Mouse (Mus musculus) kidney, postnatal 4 days (tissue): ENCODE measurements around the gene Med26.

Experiments used
- DNase-seq, 2 experiments: peaks; one replicate each; pipeline ENCODE4 v3.0.0; 2021; ENCODE audit warnings: mixed read lengths in 2 of 2

Med26 gene

DNA sequence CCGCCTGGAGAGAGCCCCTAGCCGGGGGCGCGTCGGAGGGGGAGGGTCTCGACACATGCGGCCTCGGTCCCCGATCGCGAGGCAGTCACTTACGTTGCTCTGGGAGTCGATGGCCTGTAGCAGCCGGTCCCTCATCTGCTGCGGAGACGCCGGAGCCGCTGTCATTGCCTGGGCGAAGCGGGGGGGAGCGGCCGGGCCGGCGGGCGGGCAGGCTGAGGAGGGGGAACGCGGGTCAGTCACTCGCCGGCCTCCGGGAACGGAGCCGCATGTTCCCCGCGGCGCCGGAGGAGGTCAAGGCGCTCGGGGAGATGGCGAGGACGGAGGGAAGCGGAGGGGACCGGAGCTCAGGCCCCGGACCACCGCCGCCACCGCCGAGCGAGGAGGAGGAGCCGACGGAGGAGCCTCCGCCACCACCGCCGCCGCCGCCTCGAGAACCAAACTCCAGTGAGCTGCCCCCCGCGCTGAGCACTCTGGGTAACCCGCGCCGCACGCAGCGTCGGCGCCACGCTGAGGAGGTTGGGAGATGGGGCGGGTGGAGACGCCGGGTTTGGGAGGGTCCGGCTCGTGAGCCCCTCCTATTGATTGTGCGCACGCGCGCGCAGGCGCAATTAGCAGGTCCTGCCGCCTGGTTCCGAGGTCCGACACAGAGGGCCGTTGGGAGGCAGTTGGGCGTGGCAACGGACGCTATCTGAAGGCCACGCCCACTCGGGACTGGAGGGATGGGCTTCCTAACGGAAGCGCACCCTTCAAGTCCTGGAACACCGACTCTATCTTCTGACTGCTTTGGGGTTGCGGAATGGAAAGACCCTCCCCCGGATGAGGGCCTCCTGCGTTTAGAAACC is at the start of gene Med26:
Med26 (minus strand) TSS at position 469 of the 842 bp plus-strand sequence.
- DNase-seq: peak; percentile 97 to 99

DNA sequence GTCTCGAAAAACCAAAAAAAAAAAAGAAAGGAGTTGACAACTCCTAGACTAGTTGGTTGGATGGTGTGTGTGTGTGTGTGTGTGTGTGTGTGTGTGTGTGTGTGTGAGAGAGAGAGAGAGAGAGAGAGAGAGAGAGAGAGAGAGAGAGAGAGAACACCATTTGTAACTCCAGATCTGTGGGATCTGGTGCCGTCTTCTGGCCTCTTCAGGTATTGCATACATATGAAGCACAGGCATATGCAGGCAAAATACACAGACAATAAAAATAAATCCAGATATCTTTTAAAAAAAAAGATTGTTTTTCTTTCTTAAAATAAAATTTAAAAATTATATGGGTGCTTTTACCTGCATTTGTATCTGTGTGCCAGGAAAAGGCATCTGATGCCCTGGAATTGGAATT is 42.1 kb upstream of the Med26 start:
- DNase-seq: peak; percentile 60 to 63

DNA sequence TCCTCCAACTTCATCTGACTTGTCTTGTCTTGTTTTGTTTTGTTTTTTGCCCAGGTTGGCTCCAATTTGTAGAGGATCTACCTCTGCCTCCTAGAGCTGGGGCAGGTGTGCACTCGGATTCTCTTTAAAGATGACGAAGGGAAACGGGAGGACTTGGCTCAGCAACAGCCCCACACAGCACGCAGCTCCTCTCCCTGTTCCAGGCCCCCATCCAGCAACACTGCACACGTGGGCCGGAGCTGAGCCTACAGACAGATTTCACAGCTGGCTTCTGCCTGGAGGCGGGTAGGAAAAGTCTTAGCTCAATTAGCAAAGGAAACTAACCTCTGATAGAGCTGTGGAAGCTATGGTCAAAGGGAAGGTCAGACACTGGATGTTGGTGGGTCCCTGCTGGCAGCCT is 41.2 kb upstream of the Med26 start:
- peak in 1 of 2 experiments; percentile 12 for DNase-seq

DNA sequence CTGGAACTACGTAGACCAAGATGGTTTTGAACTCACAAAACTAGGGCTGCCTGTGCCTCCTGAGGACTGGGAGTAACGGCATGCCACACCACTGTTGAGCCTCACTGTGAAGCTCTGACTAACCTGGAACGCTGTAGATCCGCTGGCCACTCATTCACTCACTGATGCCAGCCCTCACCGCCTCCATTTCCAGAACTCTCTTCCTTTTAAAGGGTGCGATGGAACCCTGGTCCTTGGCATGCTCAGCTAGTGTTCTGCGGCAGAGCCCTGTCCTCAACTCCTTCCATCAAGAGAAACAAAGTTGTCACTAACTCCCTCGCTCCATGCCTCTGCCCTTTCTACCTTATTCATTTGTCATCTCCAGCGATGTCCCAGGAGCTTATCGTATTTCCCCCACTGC is 40.8 kb upstream of the Med26 start:
- no peak for DNase-seq

DNA sequence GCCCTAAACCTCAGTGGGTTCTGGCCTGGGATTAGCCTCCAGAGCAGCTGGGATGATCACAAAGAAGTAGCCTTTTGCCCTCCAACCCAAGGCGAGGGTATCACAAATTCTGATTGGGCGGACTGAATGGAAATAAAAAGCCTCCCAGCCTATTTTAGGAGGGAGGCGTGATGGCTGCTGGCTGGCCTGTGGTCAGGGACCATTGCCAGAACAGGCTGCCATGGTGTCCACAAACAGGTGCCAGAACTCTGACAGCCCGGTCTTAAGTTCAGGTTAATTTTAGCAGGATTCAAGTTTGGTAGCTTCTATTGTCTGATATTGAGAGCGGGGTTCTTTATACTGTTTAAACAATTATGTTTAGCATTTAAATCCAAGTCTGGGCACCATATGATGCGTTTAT is 39.7 kb upstream of the Med26 start:
- DNase-seq: no peak

DNA sequence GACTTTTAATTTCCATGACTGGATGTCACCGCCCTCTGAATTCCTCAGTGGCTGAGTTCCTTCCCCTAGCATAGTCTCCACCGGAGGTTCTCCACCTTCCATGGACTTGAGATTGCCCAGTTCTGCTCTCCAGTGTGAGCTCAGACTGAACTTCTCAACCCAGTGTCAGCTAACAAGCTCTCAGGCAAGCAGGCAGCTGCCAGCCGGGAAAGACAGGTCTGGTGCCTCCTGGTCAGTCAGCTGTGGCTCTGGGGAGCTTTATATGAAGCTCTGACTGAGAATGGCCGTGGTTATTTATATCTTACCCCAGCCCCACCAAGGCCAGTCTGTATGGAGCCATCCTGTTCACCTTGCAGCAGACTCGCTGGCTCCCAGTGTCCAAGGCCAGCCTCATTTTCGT is 36.3 kb upstream of the Med26 start:
- no peak for DNase-seq

DNA sequence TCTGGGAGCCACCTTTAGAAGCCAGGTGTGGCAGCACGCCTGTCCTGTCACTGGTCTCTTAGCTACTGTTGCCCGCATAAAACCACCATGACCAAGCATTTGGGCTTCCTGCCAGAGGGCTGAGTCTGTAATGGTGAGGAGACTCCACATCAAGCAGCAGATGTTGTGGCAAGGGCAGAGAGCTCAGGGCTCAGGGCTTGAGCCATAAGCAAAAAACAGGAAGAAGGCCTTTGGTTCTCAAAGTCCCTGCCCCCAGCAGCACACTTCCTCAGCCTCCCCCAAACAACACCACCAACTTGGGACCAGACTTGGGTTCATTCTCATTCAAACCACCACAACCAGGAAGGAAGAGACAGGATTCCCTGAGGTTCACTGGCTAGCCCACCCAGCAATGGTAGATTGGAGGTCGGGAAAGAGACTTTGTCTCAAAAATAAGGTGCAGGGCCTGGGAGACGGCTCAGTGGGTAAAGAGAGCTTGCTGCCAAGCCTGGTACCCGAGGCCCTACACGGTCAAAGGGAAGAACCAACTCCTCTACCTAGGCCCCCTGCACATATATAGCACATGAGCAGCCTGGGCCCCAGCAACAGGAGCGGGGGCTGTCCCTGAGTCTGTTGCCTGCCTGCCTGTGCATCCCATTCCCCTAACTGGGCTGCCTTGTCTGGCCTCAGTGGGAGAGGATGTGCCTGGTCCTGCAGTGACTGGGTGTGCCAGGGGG is 35.1 kb upstream of the Med26 start:
- peak in 1 of 2 experiments; percentile 27 for DNase-seq

DNA sequence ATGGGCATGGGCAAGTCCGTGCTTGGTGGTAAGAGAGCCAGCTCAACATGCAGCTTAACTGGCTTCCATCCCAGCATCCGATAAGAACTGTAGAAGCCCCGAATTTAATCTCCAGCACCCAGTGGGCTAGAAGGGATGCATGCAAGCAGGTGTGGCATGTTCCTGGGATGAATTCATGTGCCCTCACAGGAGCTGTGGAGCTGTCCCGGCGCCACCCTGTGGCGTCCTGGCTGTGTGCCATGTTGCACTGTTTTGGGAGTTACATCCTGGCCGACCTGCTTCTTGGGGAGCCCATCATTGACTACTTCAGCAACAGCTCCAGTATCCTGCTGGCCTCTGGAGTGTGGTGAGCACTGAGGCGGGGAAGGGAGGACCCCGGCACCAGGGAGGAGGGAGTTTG is 31.3 kb upstream of the Med26 start:
- DNase-seq: peak in 1 of 2 experiments; percentile 29

DNA sequence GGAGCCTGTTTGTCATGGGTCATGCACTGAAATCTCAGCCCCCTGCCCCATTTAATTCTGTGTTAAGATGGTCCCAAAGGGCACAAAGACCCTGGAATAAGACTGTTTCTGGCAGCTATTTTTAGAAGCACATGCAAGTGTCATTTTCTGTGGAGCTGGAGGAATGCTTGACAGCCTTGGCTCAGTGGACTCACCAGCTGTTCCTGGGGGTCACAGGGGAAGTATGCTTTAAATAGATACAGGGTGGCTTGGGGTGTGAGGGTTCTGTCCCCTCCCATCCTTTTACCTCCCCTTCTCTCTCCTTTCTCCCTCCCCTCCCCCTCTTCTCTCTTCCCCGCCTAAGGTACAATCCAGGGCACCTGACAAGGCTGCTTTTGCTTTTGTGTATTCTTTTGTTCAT is 29.9 kb upstream of the Med26 start:
- no peak for DNase-seq

DNA sequence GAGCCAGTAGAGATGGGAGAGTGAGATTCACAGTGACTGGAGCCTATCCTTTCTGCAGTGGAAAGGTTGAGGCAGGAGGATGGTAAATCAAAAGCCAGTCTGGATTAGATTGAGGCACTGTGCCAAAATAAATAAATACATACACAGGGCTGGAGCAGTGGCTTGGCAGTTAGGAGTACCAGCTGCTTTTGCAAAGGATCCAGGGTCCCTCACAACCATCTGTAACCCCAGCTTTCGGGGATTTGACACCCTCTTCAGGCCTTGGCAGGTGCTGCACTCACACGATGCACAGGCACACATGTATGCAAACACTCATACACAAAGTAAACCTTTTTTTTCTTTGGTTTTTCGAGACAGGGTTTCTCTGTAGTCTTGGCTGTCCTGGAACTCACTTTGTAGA is 29.2 kb upstream of the Med26 start:
- DNase-seq: peak in 1 of 2 experiments; percentile 16

DNA sequence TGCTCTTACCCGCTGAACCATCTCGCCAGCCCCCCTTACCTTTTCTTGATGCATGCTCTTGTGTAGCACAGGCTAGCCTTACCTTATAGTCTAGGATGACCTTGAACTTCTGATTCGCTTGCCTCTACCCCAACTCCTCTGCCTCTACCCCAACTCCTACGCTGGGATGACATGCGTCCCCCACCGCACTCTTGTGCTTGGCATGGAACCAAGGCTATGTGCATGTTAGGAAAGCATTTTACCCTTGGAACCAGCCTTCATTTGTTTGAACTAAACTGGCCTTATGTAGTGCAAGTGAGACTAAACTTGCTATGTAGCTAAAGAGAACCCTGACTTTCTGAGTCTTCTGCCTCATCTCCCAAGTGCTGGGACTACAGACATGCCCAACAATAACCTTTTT is 27.8 kb upstream of the Med26 start:
- DNase-seq: no peak

DNA sequence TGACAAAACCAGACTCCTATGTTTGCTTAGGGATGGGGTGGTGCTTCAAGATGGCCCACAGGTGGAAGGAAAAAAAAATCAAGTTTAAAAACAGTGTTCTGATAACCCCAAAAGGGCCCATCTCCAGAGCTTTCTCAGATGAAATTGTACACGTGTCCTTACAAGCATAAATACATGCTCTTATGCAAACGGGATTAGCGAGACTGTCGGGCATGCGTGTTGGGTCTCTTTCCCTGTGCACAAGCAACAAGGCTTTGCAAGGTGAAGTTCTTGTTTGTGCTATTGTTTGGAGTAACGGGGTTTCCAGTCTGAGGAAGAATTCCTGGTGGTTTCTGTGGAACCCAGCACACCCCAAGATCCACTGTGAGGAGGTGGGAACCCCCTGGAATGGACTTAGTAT is 25.4 kb upstream of the Med26 start:
- DNase-seq: no peak

DNA sequence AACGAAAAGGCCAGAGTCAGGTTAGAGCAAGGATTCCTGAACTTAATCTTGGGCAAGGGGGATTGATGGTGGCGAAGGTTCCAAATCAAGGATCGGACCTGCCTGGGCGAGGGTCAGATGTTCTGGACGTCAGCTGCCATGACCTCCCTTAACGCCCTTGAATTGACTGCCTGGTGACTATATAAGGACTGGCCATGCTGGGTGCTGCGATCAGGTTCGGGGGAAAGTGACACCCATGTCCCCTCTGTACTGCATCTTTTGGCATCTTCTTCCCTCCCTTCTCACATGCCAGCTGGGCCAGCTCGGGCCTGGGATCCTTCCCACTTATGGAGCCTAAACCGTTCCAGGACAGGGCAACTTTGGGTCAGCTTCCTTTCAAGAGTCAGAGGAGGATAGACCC is 24.4 kb upstream of the Med26 start:
- peak in 1 of 2 experiments; percentile 26 for DNase-seq

DNA sequence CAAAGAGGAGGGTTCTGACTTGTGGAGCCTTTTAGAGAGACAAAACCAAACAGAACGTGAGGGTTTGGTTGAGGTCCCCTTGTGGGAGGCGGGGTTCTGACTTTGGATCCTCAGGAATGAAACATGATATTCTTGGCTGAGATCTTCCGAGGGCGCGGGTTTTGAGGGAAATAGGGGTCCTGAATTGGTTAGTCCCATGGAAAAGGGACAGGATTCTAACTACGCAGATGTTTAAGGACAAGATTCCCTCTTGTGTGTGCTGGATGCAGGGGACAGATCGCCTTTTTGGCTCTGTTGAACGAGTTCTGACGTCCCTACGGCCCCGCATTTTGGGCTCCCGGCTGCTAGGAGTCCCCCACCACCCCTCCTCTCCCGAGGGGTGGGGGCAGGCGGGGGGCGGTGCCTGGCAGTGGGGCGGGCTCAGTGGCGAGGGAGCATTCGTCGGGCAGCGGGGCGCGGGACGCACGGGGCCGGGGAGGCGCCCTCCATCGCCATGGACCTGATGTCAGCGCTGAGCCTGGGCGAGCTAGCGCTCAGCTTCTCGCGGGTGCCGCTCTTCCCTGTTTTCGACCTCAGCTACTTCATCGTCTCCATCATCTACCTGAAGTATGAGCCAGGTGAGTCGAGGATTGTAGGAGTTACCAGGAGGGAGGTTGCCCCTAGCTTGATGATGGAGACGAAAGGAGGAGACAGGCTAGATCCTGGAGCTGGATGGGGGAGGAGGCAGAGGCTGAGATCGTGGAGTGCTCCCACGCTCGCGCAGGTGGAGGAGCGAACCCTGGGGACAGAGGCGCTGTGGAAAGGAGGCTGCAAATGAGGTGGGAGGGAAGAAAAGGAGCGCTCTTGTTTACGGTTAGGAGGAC is 23.8 kb upstream of the Med26 start, which contains the start of gene Tmem38a:
Tmem38a (plus strand) TSS at position 445 of the 863 bp plus-strand sequence.
- peak; percentile 84 to 88 for DNase-seq

DNA sequence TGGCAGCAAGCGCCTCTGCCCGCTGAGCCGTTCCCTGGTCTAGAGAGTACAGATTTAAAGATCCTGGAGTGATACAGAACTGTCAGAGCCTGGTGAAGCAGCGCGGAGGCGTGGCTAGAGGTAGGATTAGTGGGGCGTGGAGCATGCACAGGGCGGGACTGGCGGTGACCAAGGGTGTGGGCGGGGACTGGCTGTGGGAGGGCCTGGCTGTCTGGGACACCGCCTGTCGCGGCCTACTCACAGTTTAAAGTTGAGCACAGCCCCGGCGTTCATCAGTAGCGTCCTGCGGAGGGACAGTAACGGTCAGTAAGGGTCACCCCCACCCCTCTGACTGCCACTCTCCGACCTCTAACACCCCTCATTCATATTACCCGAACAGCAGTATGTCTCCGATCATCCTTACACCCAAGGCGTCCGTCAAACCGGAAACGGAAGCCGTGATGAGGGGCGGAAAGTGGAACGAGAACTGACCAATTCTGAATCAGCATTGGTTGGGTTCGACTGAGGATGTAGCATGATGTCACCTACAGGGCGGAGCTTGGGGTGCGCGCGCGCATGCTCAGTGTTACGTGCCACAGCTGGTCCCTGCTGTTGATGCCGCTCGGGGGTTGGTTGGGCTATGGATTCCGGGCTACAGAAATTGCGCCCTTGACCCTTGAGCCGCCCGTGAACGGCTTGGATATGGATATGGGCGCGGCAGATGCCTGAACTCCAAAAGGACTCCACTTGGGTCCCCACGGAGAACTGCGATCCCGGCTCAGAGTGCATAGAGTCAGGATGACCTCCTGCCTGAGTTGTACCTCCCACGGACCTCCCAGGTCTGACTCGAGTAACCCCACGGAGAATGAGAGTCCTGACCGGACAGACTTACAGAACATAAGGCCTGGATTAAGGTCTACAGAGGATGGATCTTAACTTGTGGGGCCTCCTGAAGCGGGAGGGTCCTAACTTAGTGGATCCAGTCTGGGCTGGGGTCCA is 22.9 kb upstream of the Med26 start, which contains the start of gene Smim7:
Smim7 (minus strand) TSS at position 456 of the 978 bp plus-strand sequence.
- DNase-seq: peak; percentile 98 to 99

DNA sequence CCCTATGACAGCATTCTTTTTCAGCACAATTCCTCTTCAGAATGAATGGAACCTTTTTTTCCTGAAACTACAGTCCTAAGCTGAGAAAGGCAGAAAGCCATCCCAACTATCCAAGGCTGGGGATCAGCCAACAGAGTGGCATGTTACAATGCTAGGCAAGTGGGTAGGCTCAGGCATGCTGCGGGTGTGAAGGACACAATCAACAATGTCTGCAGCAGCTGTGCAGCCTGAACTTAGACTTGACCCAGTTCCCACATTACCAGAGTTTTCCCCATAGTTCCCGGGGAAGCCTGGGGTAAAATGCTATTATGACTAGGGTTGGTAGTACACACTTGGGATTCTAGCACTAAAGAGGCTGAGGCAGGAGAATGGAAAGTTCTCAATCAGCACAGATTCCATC is 17.9 kb upstream of the Med26 start:
- no peak for DNase-seq

DNA sequence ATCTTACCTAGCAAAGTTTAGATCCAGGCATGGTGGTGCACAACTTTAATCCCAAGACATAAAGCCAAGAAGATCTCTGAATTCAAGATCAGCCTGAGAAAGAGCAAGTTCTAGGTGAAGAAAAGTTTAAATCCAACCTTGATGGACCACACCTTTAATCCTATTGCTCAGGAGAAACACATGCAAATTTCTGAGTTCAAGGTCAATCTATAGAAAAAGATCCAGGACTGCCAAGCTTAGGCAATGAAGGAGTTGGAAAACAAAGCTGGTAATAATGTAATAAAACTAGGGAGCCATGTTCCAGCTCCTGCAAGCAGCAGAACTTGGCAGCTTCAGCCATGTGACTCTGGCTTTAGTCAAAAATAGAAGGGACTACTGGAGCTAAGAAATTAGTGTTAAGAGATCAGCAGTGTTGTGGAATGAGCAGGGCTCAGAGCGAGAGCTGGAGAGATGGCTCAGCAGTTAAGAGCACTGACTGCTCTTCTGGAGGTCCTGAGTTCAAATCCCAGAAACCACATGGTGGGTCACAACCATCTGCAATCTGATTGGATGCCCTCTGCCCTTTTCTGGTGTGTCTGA is 13.1 kb upstream of the Med26 start:
- no peak for DNase-seq

DNA sequence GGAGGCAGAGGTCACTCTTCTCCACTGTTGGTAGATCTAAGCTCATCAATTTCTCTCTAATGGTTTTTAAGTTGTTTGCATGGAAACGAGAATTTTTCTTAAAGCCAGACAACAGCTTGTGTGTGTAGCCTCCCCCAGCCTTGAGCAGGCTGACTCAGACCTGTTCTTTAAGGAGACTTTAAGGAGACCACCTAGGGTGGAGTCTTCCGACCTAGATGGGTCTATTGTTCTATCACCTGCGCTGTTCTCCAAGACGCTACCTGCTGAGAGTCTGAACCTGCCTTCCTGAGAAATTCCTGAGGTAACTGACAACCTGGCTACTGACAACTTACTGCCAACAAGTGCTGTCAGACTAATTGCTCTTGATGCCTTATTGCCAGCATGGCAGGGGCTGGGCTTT is 7.7 kb upstream of the Med26 start:
- no peak for DNase-seq

DNA sequence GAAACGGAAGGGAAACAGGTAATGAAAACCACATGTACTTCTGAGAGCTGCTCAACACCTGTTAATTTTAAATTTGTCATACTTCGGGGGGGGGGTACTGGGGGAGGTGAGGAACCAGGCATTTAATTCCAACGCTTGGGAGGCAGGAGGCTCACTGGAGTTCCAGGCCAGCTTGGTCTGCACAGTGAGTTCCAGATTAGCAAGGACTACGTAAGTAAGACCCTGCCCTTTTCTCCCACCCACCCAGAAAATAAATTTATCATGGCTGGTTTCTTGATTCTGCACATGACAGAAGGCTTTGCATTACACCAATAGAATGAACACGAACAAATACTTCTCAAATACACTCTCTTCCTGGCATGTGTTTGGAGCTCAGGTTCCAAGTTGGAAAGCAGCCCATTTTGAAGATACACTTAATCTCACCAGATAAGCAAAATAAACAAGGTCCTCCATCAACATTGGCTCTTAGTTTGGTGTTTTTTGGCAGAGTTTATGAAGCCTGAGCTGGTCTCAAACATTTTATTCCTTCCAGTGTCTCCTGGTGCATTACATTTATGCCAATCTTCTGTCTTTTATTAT is 1.3 kb upstream of the Med26 start:
- DNase-seq: no peak

DNA sequence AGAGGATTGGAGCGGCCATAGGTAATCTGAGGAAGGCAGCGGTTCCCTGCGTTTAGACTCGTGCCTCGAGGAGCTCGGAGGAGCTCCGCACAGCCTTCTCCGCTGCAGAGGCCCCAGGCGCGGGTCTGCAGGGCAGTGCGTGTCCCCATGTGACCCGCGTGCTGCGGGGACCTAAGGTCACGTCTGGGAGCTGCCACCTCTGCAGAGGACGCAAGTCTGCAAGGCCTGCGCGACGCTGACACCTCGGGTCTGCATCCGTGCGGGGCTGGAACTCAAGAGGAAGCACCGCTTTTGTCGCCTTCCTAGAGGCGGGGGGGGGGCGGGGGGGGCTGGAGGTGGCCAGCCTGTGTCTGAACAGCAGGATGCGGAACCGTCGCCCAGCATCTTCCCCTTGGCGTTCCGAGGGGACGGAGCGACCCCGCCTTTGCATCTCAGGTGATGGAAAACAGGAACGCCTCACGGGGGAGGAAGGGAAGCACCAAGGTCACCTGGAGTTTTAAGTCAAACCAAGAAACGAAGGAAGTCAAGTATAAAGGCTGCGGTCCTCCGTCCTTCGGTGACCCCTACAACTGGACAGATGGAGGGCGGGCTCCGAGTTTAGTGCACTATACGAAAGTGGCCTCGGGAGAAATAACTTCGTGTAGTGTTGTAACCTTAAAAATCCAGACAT is 709 bp upstream of the Med26 start:
- no peak for DNase-seq
